Mouse (Mus musculus): ENCODE measurements around the gene Tectb.

- TF ChIP-seq CTCF (IDR thresholded peaks at IDR 0.05; ENCODE audit: extremely low read depth, insufficient read depth, insufficient read length, insufficient replicate concordance), result no peak
- no peak for TF ChIP-seq POLR2A (IDR thresholded peaks at IDR 0.05; ENCODE audit: low read depth, low read length)
Observed at GRCm38 (mm10) chr19:55227135-55227534, 46.6 kb downstream of the Tectb start.

All from spleen, adult 2 months (tissue).